Mouse (Mus musculus): Measurements from ENCODE around the gene Utrn.

DNA sequence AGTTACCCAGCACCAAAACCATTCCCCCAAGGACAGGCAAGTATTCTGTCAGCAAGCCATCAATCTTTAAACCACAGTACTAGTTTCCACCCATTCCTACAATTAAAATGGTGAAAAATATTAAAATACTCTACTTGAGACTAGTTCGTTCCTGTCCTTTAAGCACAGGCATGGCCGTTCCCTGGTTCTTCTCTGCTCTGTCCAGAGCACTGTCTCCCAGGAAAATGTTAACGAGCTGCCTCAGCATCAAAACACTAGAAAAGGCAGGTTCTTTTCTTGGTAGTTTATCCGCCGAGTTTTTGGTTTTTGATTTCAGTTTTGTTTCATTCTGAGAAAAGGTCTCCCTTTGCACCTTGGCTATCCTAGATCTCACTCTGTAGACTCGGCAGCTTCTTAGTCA, 115.0 kb downstream of the Utrn start:
- TF ChIP-seq POLR2A (IDR thresholded peaks at IDR 0.05; ENCODE audit: insufficient read depth, low read depth, low read length): no peak
- TF ChIP-seq CTCF (IDR thresholded peaks at IDR 0.05): no peak
- TF ChIP-seq EP300 (IDR thresholded peaks at IDR 0.05; ENCODE audit: insufficient read depth, low read depth, low read length): no peak
